Mouse (Mus musculus) neural tube, embryonic 10.5 days (tissue): ENCODE data around the gene Zmym2.

Source experiments
- DNase-seq: peaks from one replicate; pipeline ENCODE4 v3.0.0-alpha.2; 2017; ENCODE audit warnings: low spot score; ENCODE audit errors: extremely low spot score

The Zmym2 gene

GRCm38 (mm10) chr14:56886594-56887513, at the start of gene Zmym2:
Gene Zmym2 (plus strand): TSS chr14:56886653.
- peak; percentile 80 for DNase-seq

GRCm38 (mm10) chr14:56844033-56844432, 42.4 kb upstream of the Zmym2 start:
- DNase-seq: no peak

GRCm38 (mm10) chr14:56844507-56844906, 41.9 kb upstream of the Zmym2 start:
- no peak for DNase-seq

- no peak for DNase-seq
These were observed 38.1 kb upstream of the Zmym2 start for GRCm38 (mm10) chr14:56848322-56848721.

- no peak for DNase-seq
These were observed 36.8 kb upstream of the Zmym2 start for GRCm38 (mm10) chr14:56849681-56850080.

- no peak for DNase-seq
These were observed 22.4 kb upstream of the Zmym2 start for GRCm38 (mm10) chr14:56864041-56864440.

GRCm38 (mm10) chr14:56864641-56865040, 21.8 kb upstream of the Zmym2 start:
- DNase-seq: peak; percentile 26

- DNase-seq: peak; percentile 24
These were observed 21.3 kb upstream of the Zmym2 start for GRCm38 (mm10) chr14:56865112-56865511.

GRCm38 (mm10) chr14:56873525-56873924, 12.9 kb upstream of the Zmym2 start:
- DNase-seq: no peak

GRCm38 (mm10) chr14:56875586-56876159, 10.8 kb upstream of the Zmym2 start:
- no peak for DNase-seq

- no peak for DNase-seq
These were observed 5.2 kb upstream of the Zmym2 start for GRCm38 (mm10) chr14:56881271-56881670.

- no peak for DNase-seq
These were observed 3.0 kb upstream of the Zmym2 start for GRCm38 (mm10) chr14:56883431-56883830.

GRCm38 (mm10) chr14:56885308-56885771, 1.1 kb upstream of the Zmym2 start:
- DNase-seq: peak; percentile 88

GRCm38 (mm10) chr14:56885986-56886593, 363 bp upstream of the Zmym2 start:
- DNase-seq: peak; percentile 93

- no peak for DNase-seq
These were observed 1.0 kb downstream of the Zmym2 start for GRCm38 (mm10) chr14:56887514-56887880.

GRCm38 (mm10) chr14:56887887-56888286, 1.4 kb downstream of the Zmym2 start:
- peak; percentile 69 for DNase-seq

- DNase-seq: no peak
These were observed 2.0 kb downstream of the Zmym2 start for GRCm38 (mm10) chr14:56888416-56888815.

GRCm38 (mm10) chr14:56894417-56894816, 8.0 kb downstream of the Zmym2 start:
- no peak for DNase-seq

GRCm38 (mm10) chr14:56896521-56896920, 10.1 kb downstream of the Zmym2 start:
- DNase-seq: no peak

- no peak for DNase-seq
These were observed 11.0 kb downstream of the Zmym2 start for GRCm38 (mm10) chr14:56897475-56897874.

GRCm38 (mm10) chr14:56899656-56900055, 13.2 kb downstream of the Zmym2 start:
- no peak for DNase-seq

- DNase-seq: no peak
These were observed 16.6 kb downstream of the Zmym2 start for GRCm38 (mm10) chr14:56903039-56903438.
